ENCODE assay signal across 9 mouse cellular contexts in the genomic region with DNA sequence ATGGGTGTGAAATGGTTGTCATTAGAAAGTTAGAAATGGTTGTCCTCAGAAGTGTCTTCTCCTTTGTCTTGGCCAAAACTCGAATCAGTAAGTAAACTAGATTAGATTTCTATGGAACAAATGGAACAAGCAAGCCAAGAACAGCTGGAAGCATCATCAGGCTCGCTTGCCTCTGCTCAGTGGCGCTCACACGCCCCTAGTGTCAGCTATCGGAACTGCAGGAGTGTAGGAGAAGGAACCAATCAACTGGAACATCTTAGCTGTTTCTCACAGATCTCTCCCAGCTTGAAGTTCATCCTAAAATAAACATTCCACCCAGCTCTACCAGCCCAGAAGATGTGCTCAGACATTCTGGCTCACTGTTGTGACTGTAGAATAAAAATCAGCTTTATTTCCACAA.
DNase-seq lines count a peak whose midpoint lies in the region; ATAC-seq lines count a peak whose summit lies in the region.
"Had no signal": no experiment of that assay in that cellular context is flagged by ENCODE, and none has a peak within 500 bp of the region (broad histone marks: within the 10 kb centered on the region; RNA-seq: fewer than 3 reads in every experiment).

No protein-coding gene starts in this region.

- 6% methylated on average over 5 of the region's 5 CpGs for WGBS in forebrain, embryonic 14.5 days
- WGBS in forebrain, embryonic 15.5 days = 6% methylated on average over 5 of the region's 5 CpGs

- H3K9me3 ChIP-seq in forebrain, embryonic 14.5 days (replicated peaks; ENCODE audit: control insufficient read depth, low read length) = no peaks in the 10 kb centered on the region
- no peaks in the 10 kb centered on the region for H3K9me3 ChIP-seq in forebrain, embryonic 15.5 days
- H3K9me3 ChIP-seq: neural tube, embryonic 12.5 days had no signal

- H3K27ac ChIP-seq in forebrain, embryonic 14.5 days (ENCODE audit: low read depth, low read length) = no peak overlapping the region
- H3K27ac ChIP-seq in forebrain, embryonic 15.5 days (replicated peaks) = no peak overlapping the region
- H3K27ac ChIP-seq: neural tube, embryonic 12.5 days had no signal

- no peak overlapping the region for H3K9ac ChIP-seq in forebrain, embryonic 14.5 days (ENCODE audit: low read length)
- no peak overlapping the region for H3K9ac ChIP-seq in forebrain, embryonic 15.5 days (replicated peaks)
- H3K9ac ChIP-seq: neural tube, embryonic 12.5 days had no signal

- H3K27me3 ChIP-seq in forebrain, embryonic 14.5 days (replicated peaks; ENCODE audit: control insufficient read depth, insufficient read depth, low read length) = no peaks in the 10 kb centered on the region
- H3K27me3 ChIP-seq in forebrain, embryonic 15.5 days = no peaks in the 10 kb centered on the region
- H3K27me3 ChIP-seq: neural tube, embryonic 12.5 days had no signal

- peak; percentile 74 for DNase-seq in forebrain, embryonic 14.5 days (ENCODE audit: low spot score)
- DNase-seq in ZHBTc4 (ENCODE audit: low read depth, low spot score) = peak; percentile 88
- peak; percentile 69 for DNase-seq in heart, adult 8-10 months (ENCODE audit: low spot score)
- peak; percentile 59 to 89 for DNase-seq in layer of hippocampus, postnatal 25 days (ENCODE audit: extremely low spot score in 1 of 2, low spot score in 1 of 2)
- DNase-seq in spleen, postnatal 36 days (ENCODE audit: low spot score in 2 of 2) = peak; percentile 27 to 42

- H3K36me3 ChIP-seq in forebrain, embryonic 14.5 days (ENCODE audit: control insufficient read depth, insufficient read depth, low read length) = no peaks in the 10 kb centered on the region
- no peaks in the 10 kb centered on the region for H3K36me3 ChIP-seq in forebrain, embryonic 15.5 days
- H3K36me3 ChIP-seq: neural tube, embryonic 12.5 days had no signal

- H3K4me2 ChIP-seq in forebrain, embryonic 14.5 days (ENCODE audit: low read length) = no peak overlapping the region
- H3K4me2 ChIP-seq in forebrain, embryonic 15.5 days (replicated peaks) = no peak overlapping the region
- H3K4me2 ChIP-seq: neural tube, embryonic 12.5 days had no signal

- no peak overlapping the region for H3K4me3 ChIP-seq in forebrain, embryonic 14.5 days (ENCODE audit: low read depth, low read length)
- H3K4me3 ChIP-seq in forebrain, embryonic 15.5 days = no peak overlapping the region
- H3K4me3 ChIP-seq: neural tube, embryonic 12.5 days had no signal

- no peak for ATAC-seq in forebrain, embryonic 14.5 days
- ATAC-seq in forebrain, embryonic 15.5 days (replicated peaks) = no peak
- ATAC-seq in common myeloid progenitor, adult 5-6 weeks (replicated peaks; ENCODE audit: low read depth, poor library complexity, severe bottlenecking) = peak; percentile 67
- ATAC-seq in megakaryocyte-erythroid progenitor cell, adult 5-6 weeks (replicated peaks; ENCODE audit: low FRiP score, low TSS enrichment, poor library complexity, severe bottlenecking) = peak; percentile 87

- H3K4me1 ChIP-seq in forebrain, embryonic 14.5 days (ENCODE audit: control insufficient read depth, insufficient read depth, low read length) = no peaks in the 10 kb centered on the region
- H3K4me1 ChIP-seq in forebrain, embryonic 15.5 days = no peaks in the 10 kb centered on the region
- H3K4me1 ChIP-seq: neural tube, embryonic 12.5 days had no signal

Comparison
In these comparisons a context has a peak if more than half of its experiments do, and no peak if none do; other contexts are left out.
1. ATAC-seq: peak in common myeloid progenitor, adult 5-6 weeks (single experiment) and megakaryocyte-erythroid progenitor cell, adult 5-6 weeks (single experiment); none in forebrain, embryonic 14.5 days (single experiment) and forebrain, embryonic 15.5 days (single experiment).
2. DNase-seq: peak in every context shown above with its lines; median percentile 88 in ZHBTc4; 74 in forebrain, embryonic 14.5 days; 74 in layer of hippocampus, postnatal 25 days; 69 in heart, adult 8-10 months; 34 in spleen, postnatal 36 days.